Comparison of ENCODE assay signal across 27 mouse cellular contexts in genomic region chr1:101918872-101919271, GRCm38 (mm10).
"Had no signal": no experiment of that assay in that cellular context is flagged by ENCODE, and none has a peak within 500 bp of the region (broad histone marks: within the 10 kb centered on the region; RNA-seq: fewer than 3 reads in every experiment).

No protein-coding gene starts in this region.

- H3K4me1 ChIP-seq: embryonic facial prominence, embryonic 10.5 days; embryonic facial prominence, embryonic 12.5 days; embryonic facial prominence, embryonic 13.5 days; embryonic facial prominence, embryonic 15.5 days; forebrain, embryonic 10.5 days; forebrain, embryonic 12.5 days; forebrain, embryonic 13.5 days; forebrain, embryonic 15.5 days; heart, embryonic 10.5 days had no signal

- H3K9ac ChIP-seq: embryonic facial prominence, embryonic 12.5 days; embryonic facial prominence, embryonic 13.5 days; embryonic facial prominence, embryonic 15.5 days; forebrain, embryonic 12.5 days; forebrain, embryonic 13.5 days; forebrain, embryonic 15.5 days; forebrain, postnatal 0 days had no signal

- DNase-seq: cerebellum, adult 9-11 months; cerebellum, postnatal 10 days; cerebellum, postnatal 14 days; cerebellum, postnatal 25 days; cerebellum, postnatal 36 days; embryo, embryonic 11 days; forebrain, postnatal 0 days; gastrocnemius, adult 2 months; gastrocnemius, postnatal 10 days; gastrocnemius, postnatal 14 days; gastrocnemius, postnatal 25 days; gastrocnemius, postnatal 36 days; heart, adult 11 months; heart, adult 18-20 months; heart, adult 2 months had no signal

- H3K4me3 ChIP-seq: embryonic facial prominence, embryonic 10.5 days; embryonic facial prominence, embryonic 12.5 days; embryonic facial prominence, embryonic 13.5 days; embryonic facial prominence, embryonic 15.5 days; erythroblast, embryonic 14.5 days; forebrain, embryonic 10.5 days; forebrain, embryonic 12.5 days; forebrain, embryonic 13.5 days; forebrain, embryonic 15.5 days; gastrocnemius, adult 2 months; heart, adult 2 months; heart, embryonic 10.5 days had no signal

- H3K36me3 ChIP-seq: embryonic facial prominence, embryonic 10.5 days; embryonic facial prominence, embryonic 12.5 days; embryonic facial prominence, embryonic 13.5 days; embryonic facial prominence, embryonic 15.5 days; forebrain, embryonic 10.5 days; forebrain, embryonic 12.5 days; forebrain, embryonic 15.5 days; heart, embryonic 10.5 days had no signal

- H3K27ac ChIP-seq: embryonic facial prominence, embryonic 10.5 days; embryonic facial prominence, embryonic 12.5 days; embryonic facial prominence, embryonic 13.5 days; embryonic facial prominence, embryonic 15.5 days; forebrain, embryonic 10.5 days; forebrain, embryonic 12.5 days; forebrain, embryonic 13.5 days; forebrain, embryonic 15.5 days; gastrocnemius, adult 2 months; heart, adult 2 months; heart, embryonic 10.5 days had no signal

- H3K9me3 ChIP-seq: embryonic facial prominence, embryonic 10.5 days; embryonic facial prominence, embryonic 12.5 days; embryonic facial prominence, embryonic 13.5 days; embryonic facial prominence, embryonic 15.5 days; forebrain, embryonic 12.5 days; forebrain, embryonic 13.5 days; forebrain, embryonic 15.5 days; heart, embryonic 10.5 days had no signal

- ATAC-seq: forebrain, embryonic 13.5 days; forebrain, embryonic 14.5 days; forebrain, embryonic 15.5 days; forebrain, embryonic 16.5 days; forebrain, postnatal 0 days had no signal
